Mouse (Mus musculus) intestine, postnatal 0 days (tissue): ENCODE results near the gene Kctd15. TPM values are rescaled to one million over a fixed set of nuclear protein-coding genes. Genes with fewer than 3 reads are reported as not detected.

Source experiments
- ATAC-seq: fragments of 200-750 bp; cut with Nextera tagmentation; 2 replicates; pipeline ENCODE4 v1.8.0; 2017; ENCODE audit warnings: mild to moderate bottlenecking, moderate TSS enrichment, moderate library complexity
- H3K27ac ChIP-seq: fragments of 300-500 bp; sonication (generic); 2 replicates; pipeline ENCODE4 v1.5.1; 2014; ENCODE audit warnings: mild to moderate bottlenecking, low read depth, low read length, moderate library complexity
- H3K27me3 ChIP-seq: fragments of 300-500 bp; sonication (generic); replicated peaks from 2 replicates; pipeline ENCODE4 v1.6.1; 2014; ENCODE audit warnings: low read length, mixed read lengths; ENCODE audit not compliant: control insufficient read depth, insufficient read depth
- H3K36me3 ChIP-seq: fragments of 300-500 bp; sonication (generic); 2 replicates; pipeline ENCODE4 v1.6.1; 2014; ENCODE audit warnings: mild to moderate bottlenecking, moderate library complexity; ENCODE audit not compliant: control insufficient read depth, insufficient read depth
- H3K4me1 ChIP-seq: fragments of 300-500 bp; sonication (generic); replicated peaks from 2 replicates; pipeline ENCODE4 v1.6.1; 2014; ENCODE audit warnings: antibody characterized with exemption, low read length, mixed read lengths; ENCODE audit not compliant: control insufficient read depth, insufficient read depth
- H3K4me2 ChIP-seq: fragments of 300-500 bp; sonication (generic); replicated peaks from 2 replicates; pipeline ENCODE4 v1.6.1; 2014; ENCODE audit warnings: low read depth, mild to moderate bottlenecking, moderate library complexity
- H3K4me3 ChIP-seq: fragments of 300-500 bp; sonication (generic); 2 replicates; pipeline ENCODE4 v1.5.1; 2014; ENCODE audit warnings: low read depth, low read length
- H3K9ac ChIP-seq: fragments of 300-500 bp; sonication (generic); 2 replicates; pipeline ENCODE4 v1.6.1; 2014; ENCODE audit warnings: mild to moderate bottlenecking, low read depth, low read length
- H3K9me3 ChIP-seq: fragments of 300-500 bp; sonication (generic); 2 replicates; pipeline ENCODE4 v1.6.1; 2016; ENCODE audit warnings: mixed run types; ENCODE audit not compliant: control insufficient read depth
- CTCF ChIP-seq: sonication (generic); IDR thresholded peaks from 2 replicates; pipeline ENCODE4 v1.5.1; 2016; ENCODE audit warnings: low read depth, mild to moderate bottlenecking, control low read depth, antibody characterized with exemption, moderate library complexity
- WGBS: fragments of 180-500 bp; shearing (Covaris S2); extraction: QIAGEN DNeasy Blood & Tissue Kit; methylation state at CpG from one replicate; pipeline ENCODE4 v1.1.7; 2014; 5-methylcytosine and 5-hydroxymethylcytosine counted together
- polyA plus RNA-seq: library from polyadenylated mRNA; unstranded; fragments of >200 nt; fragmentation: Nextera tagmentation; extraction: Ambion mirVana; gene quantifications from 2 replicates; pipeline ENCODE4 v1.2.1, GENCODE M21; 2015

The Kctd15 gene
- 6.7 and 6.9 TPM in 2 replicates for polyA plus RNA-seq

DNA sequence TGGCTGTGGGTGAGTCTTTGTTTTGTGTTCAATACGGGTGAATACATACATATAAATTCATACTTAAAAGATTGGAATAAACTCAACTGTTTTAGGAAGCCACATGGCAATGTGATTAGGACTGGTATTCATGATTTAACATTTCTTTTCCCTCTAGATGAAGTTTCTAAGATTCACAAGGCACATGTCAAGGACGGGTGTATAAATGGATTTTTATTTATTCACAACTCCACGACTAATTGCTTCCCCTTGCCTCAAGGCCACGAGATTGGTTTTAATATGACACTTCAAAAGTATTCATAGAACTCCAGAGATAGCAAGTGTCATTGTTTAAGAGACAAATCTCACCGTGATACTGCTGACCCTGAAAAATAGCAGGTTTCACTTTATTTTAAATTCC lies at the start of gene Kctd15:
TSS of gene Kctd15 (minus strand) at position 101 of the 400 bp plus-strand sequence.
- peak within 1 kb of the TSS; percentile 88 for H3K9ac ChIP-seq
- H3K4me3 ChIP-seq: peak within 1 kb of the TSS; percentile 71
- no peaks in the 10 kb centered on the region for H3K9me3 ChIP-seq
- TF ChIP-seq CTCF: no peak
- 71% methylated on average over 5 of the region's 5 CpGs for WGBS
- peak within 1 kb of the TSS; percentile 99 for H3K4me2 ChIP-seq
- 0 out of 2 replicates have a peak, but pooled peaks cover 4% of the 10 kb centered on the region for H3K27me3 ChIP-seq
- H3K27ac ChIP-seq: no peak within 1 kb of the TSS
- H3K4me1 ChIP-seq: no peaks in the 10 kb centered on the region
- H3K36me3 ChIP-seq: no peaks in the 10 kb centered on the region
- ATAC-seq: no peak

DNA sequence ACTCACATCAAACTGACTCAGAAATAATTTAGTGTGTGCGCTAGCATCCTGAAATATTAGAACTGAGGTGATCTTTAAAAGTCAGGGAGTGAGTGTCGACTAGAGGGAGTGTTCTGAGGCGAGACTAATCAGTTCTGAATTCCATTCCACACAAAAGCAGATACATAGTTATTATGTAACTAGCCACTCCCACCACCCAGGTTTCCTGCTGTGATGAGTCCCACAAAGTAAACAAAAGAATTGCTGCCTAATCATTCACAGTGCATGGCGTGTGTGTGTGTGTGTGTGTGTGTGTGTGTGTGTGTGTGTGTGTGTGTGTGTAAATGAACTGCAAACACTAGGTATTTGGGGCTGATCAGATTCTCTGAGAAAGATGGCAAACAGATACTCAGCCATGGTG lies 47.9 kb upstream of the Kctd15 start:
- 0 out of 2 replicates have a peak, but pooled peaks have one; percentile 1 for TF ChIP-seq CTCF
- no peak overlapping the region for H3K4me2 ChIP-seq
- no peaks in the 10 kb centered on the region for H3K27me3 ChIP-seq
- H3K9me3 ChIP-seq: no peaks in the 10 kb centered on the region
- H3K36me3 ChIP-seq: no peaks in the 10 kb centered on the region
- no peak overlapping the region for H3K9ac ChIP-seq
- H3K27ac ChIP-seq: no peak overlapping the region
- no peak overlapping the region for H3K4me3 ChIP-seq
- H3K4me1 ChIP-seq: no peaks in the 10 kb centered on the region
- WGBS: 18% methylated on average over 4 of the region's 4 CpGs
- peak; percentile 51 for ATAC-seq

DNA sequence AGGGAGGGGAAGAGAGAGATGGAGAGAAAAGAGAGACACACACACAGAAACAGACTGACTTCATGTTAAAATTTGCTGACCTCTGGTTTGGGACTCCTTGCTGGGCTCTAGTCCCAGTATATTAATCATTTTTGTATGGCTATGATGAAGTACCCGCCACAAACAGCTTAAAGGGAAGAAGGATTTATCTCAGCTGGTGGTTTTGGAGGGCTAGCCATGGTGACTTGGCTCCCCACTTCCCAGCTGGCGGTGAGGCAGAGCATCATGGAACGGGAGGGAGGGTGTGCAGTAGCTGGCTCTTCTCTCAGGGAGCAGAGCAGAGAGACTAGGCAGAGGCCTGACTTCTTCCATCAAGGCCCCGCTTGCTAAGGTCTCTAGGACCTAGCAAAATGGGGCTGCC lies 46.9 kb upstream of the Kctd15 start:
- H3K4me2 ChIP-seq: no peak overlapping the region
- no peak overlapping the region for H3K4me3 ChIP-seq
- H3K36me3 ChIP-seq: no peaks in the 10 kb centered on the region
- no peaks in the 10 kb centered on the region for H3K27me3 ChIP-seq
- H3K4me1 ChIP-seq: no peaks in the 10 kb centered on the region
- TF ChIP-seq CTCF: no peak
- H3K27ac ChIP-seq: no peak overlapping the region
- no peak overlapping the region for H3K9ac ChIP-seq
- no peaks in the 10 kb centered on the region for H3K9me3 ChIP-seq
- 62% methylated on average over 4 of the region's 4 CpGs for WGBS
- ATAC-seq: no peak

DNA sequence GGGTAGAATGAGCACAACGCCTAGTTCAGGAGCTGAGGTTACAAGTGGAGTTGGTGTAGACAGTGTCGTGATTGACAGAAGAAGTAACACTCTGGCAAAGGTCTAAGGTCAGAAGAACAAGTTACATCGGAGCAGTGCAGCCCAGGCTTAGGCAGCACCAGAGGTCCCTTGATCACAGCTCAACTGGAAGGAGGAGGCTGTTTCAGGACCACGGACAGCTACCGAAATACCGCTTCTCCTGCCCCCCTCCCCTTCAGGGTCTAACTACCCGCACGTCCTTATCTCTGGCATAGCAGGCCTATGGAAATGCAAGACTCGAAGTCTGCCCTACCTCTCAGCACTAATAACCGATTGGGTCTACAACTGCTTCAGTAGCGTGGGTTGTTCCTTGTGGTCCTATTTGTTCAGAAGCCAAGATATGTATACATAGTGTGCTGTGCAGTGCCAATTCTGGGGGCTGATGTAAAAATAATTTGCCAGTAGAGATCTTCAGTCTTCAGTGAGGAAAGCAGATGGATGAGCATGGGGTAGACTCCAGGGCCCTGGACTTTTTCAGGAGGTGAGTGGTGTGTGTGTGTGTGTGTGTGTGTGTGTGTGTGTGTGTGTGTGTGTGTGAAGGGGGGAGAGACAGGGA lies 46.3 kb upstream of the Kctd15 start:
- H3K27ac ChIP-seq: no peak overlapping the region
- no peak for TF ChIP-seq CTCF
- no peaks in the 10 kb centered on the region for H3K36me3 ChIP-seq
- H3K9ac ChIP-seq: no peak overlapping the region
- no peaks in the 10 kb centered on the region for H3K27me3 ChIP-seq
- no peak for ATAC-seq
- no peak overlapping the region for H3K4me3 ChIP-seq
- no peak overlapping the region for H3K4me2 ChIP-seq
- no peaks in the 10 kb centered on the region for H3K4me1 ChIP-seq
- no peaks in the 10 kb centered on the region for H3K9me3 ChIP-seq
- whole genome bisulfite sequencing: 10% methylated on average over 11 of the region's 11 CpGs

DNA sequence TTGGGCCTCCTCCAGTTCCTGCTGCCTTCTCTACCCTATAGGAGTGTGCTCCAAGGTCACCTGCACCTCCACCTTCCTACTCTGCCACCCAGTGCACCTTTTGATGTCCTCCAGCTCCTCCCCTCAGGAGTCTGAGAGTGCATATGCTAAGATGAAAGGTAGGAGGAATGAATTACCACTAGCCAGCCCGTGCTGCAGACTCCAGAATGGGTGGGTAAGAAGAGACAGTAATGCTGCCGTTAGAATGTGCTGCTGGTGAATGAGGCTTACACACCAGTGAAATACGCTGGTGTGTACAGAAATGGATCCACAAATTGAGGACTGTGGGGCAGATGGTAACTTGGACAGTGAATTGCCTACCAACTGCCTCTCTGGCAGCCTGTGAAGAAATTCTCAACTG lies 43.4 kb upstream of the Kctd15 start:
- Histone ChIP-seq H3K27ac (no peak overlapping the region), H3K27me3 (no peaks in the 10 kb centered on the region), H3K4me2 (no peak overlapping the region), H3K9me3 (no peaks in the 10 kb centered on the region), H3K9ac (no peak overlapping the region), H3K4me3 (no peak overlapping the region), H3K4me1 (no peaks in the 10 kb centered on the region), H3K36me3 (no peaks in the 10 kb centered on the region)
- TF ChIP-seq CTCF: no peak
- ATAC-seq: no peak
- 70% methylated on average over 3 of the region's 3 CpGs for WGBS

DNA sequence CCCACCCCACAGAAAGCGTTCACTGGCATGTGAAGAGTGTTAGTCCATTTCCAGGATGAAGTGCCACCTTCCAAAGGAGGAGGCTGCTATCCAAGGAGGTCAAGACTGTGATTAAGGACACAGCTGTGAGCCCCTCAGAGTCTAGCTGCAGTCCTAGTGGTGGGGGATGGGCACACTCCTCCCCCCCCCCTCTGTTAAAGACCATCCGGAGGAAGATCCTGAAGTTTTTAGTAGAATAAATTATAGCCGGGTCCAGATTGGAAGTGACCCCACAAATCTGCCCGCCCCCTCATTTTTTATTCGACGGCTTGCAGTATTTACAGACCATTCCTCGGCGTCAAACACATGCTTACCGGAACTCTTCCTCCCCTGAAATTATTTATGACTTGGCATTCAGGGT lies 41.7 kb upstream of the Kctd15 start:
- H3K4me1 ChIP-seq: no peaks in the 10 kb centered on the region
- no peak overlapping the region for H3K4me3 ChIP-seq
- no peaks in the 10 kb centered on the region for H3K36me3 ChIP-seq
- no peak overlapping the region for H3K4me2 ChIP-seq
- H3K27ac ChIP-seq: no peak overlapping the region
- ATAC-seq: no peak
- 86% methylated on average over 9 of the region's 9 CpGs for WGBS
- no peaks in the 10 kb centered on the region for H3K9me3 ChIP-seq
- H3K27me3 ChIP-seq: no peaks in the 10 kb centered on the region
- no peak for TF ChIP-seq CTCF
- no peak overlapping the region for H3K9ac ChIP-seq
